Comparison of ENCODE assay signal across 7 mouse cellular contexts in the genomic region with DNA sequence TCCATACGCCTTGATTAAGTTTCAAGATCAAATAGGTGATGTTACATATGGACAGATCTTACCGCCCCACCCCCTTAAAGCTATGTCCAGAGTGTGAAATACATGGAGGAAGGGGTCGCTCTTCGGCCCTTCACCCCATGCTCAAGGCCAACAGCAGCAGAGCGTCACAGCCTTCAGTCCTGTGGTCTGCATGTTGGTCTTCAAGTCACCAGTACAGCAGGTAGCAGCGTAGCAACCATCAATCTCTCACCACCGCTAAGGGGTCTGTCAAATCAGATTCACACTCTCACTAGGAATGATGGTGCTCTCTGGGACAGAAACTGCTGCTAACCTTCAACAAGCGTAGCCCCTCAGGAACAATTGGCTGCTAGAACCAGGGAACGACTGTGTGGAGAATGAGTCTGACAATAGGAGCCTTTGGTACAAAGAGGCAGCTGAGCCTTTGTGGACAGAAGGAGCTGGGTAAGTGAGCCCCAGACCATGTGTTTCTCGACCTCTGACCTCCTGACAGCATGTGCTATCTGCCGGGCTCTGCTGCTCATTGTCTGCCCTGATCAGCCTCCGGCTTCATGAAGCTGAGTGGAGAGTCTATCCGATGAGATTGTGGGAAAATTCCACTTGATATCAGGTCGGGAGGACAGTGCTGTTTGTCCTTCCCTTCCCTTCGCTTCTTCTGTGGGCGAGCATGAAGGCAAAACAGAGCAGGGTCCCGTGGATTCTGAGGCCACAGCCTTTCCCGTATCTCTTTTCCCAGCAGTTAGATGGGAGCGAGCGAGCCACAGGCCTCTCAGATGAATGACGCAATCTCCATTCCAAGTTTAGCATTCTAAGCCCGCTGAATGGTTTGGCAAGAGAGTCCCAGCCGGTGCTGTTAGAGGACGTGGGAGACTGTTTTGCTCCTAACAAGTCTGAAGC. TPM values are rescaled to one million over a fixed set of nuclear protein-coding genes. Genes with fewer than 3 reads are reported as not detected.
DNase-seq lines count a peak whose midpoint lies in the region; ATAC-seq and TF ChIP-seq lines count a peak whose summit lies in the region.

No protein-coding gene starts in this region.

- TF ChIP-seq EP300 in liver, postnatal 0 days (IDR thresholded peaks at IDR 0.05; ENCODE audit: low read depth) = no peak

- DNase-seq in R1 (ENCODE audit: low read depth, low spot score) = peak; percentile 17
- peak; percentile 93 for DNase-seq in embryo, embryonic 10 days (ENCODE audit: low spot score)
- peak; percentile 40 for DNase-seq in gastrocnemius, postnatal 14 days
- peak; percentile 58 for DNase-seq in hindbrain, postnatal 0 days (ENCODE audit: low spot score)
- peak; percentile 24 for DNase-seq in liver, postnatal 0 days
- DNase-seq in ovary, postnatal 36 days (ENCODE audit: low spot score) = peak; percentile 19
- no peak for DNase-seq in T-cell, adult 2 months (ENCODE audit: low spot score)

- no peak overlapping the region for H3K4me2 ChIP-seq in hindbrain, postnatal 0 days (ENCODE audit: low read depth, low read length)
- H3K4me2 ChIP-seq in liver, postnatal 0 days (ENCODE audit: low read depth, low read length) = no peak overlapping the region

- H3K4me1 ChIP-seq in hindbrain, postnatal 0 days (ENCODE audit: insufficient read depth, low read length) = peaks cover 9% of the 10 kb centered on the region
- H3K4me1 ChIP-seq in liver, postnatal 0 days (ENCODE audit: insufficient read depth) = 0 out of 2 replicates have a peak, but pooled peaks cover 6% of the 10 kb centered on the region

- H3K36me3 ChIP-seq in hindbrain, postnatal 0 days (ENCODE audit: insufficient read depth, low read length) = no peaks in the 10 kb centered on the region
- no peaks in the 10 kb centered on the region for H3K36me3 ChIP-seq in liver, postnatal 0 days (replicated peaks; ENCODE audit: insufficient read depth, low read length)

- no peaks in the 10 kb centered on the region for H3K9me3 ChIP-seq in hindbrain, postnatal 0 days (ENCODE audit: low read length)
- no peaks in the 10 kb centered on the region for H3K9me3 ChIP-seq in liver, postnatal 0 days (ENCODE audit: low read length)

- no peaks in the 10 kb centered on the region for H3K27me3 ChIP-seq in hindbrain, postnatal 0 days (ENCODE audit: insufficient read depth, low read length)
- no peaks in the 10 kb centered on the region for H3K27me3 ChIP-seq in liver, postnatal 0 days (ENCODE audit: insufficient read depth, low read length)

- no peak overlapping the region for H3K4me3 ChIP-seq in hindbrain, postnatal 0 days (ENCODE audit: low read length)
- H3K4me3 ChIP-seq in liver, postnatal 0 days (ENCODE audit: low read depth, low read length) = no peak overlapping the region

- no peak for TF ChIP-seq CTCF in hindbrain, postnatal 0 days (IDR thresholded peaks at IDR 0.05; ENCODE audit: low read depth)
- no peak for TF ChIP-seq CTCF in liver, postnatal 0 days (IDR thresholded peaks at IDR 0.05; ENCODE audit: low read depth)

- intact Hi-C loops in gastrocnemius, postnatal 14 days (cut with DNase I; ENCODE audit: low total_unique reads) = no loop called here

- peak; percentile 86 for ATAC-seq in hindbrain, postnatal 0 days
- ATAC-seq in liver, postnatal 0 days = peak; percentile 54

- WGBS in hindbrain, postnatal 0 days = 28% methylated on average over 24 of the region's 24 CpGs
- WGBS in liver, postnatal 0 days (ENCODE audit: insufficient replicate concordance) = 39% methylated on average over 24 of the region's 24 CpGs

- H3K27ac ChIP-seq in hindbrain, postnatal 0 days = no peak overlapping the region; the same call in 1 of the 2 replicates
- 0 out of 2 replicates have a peak overlapping the region, but pooled peaks have one; percentile 11 for H3K27ac ChIP-seq in liver, postnatal 0 days (ENCODE audit: low read depth)

- no peak overlapping the region for H3K9ac ChIP-seq in hindbrain, postnatal 0 days (replicated peaks; ENCODE audit: low read length)
- H3K9ac ChIP-seq in liver, postnatal 0 days (replicated peaks) = no peak overlapping the region

RNA-seq across cellular contexts. Expression of a gene that starts 47.1 kb away (rescaled TPM):
- 10 to 100 TPM; 12.9 to 16.3 TPM for total RNA-seq in gastrocnemius, postnatal 14 days (2021)
- total RNA-seq in hindbrain, postnatal 0 days (2014; rRNA removed) = 38.8 and 63.6 TPM in 2 replicates
- 15.1 and 16.5 TPM in 2 replicates for polyA plus RNA-seq in hindbrain, postnatal 0 days (2015; fragmentation: Nextera tagmentation; extraction: Ambion mirVana)
- polyA plus RNA-seq in liver, postnatal 0 days (2015; fragmentation: Nextera tagmentation; extraction: Ambion mirVana) = 1.5 and 2.8 TPM in 2 replicates
